Mouse (Mus musculus) spleen, postnatal 36 days (tissue): ENCODE measurements around the gene Gm45902.

Source experiments
- DNase-seq, 2 experiments: peaks; one replicate each; pipeline ENCODE4 v3.0.0; 2022; ENCODE audit warnings: low spot score in 2 of 2, mixed read lengths in 1 of 2

Gm45902 gene

GRCm38 (mm10) chr2:3512552-3513454 lies at the start of gene Gm45902, which contains the start of the genes Hspa14 and Cdnf:
Gene Gm45902 (minus strand): TSS chr2:3512790.
Gene Hspa14 (minus strand): TSS chr2:3512814.
Gene Cdnf (plus strand): TSS chr2:3513030.
- peak; percentile 97 to 98 for DNase-seq

- DNase-seq = peak; percentile 43 to 55
Measured at GRCm38 (mm10) chr2:3546588-3546987, 34.0 kb upstream of the Gm45902 start.

GRCm38 (mm10) chr2:3546055-3546454 lies 33.5 kb upstream of the Gm45902 start:
- no peak for DNase-seq

GRCm38 (mm10) chr2:3541307-3542079 lies 28.9 kb upstream of the Gm45902 start:
- no peak for DNase-seq

- no peak for DNase-seq
Measured at GRCm38 (mm10) chr2:3526288-3526687, 13.7 kb upstream of the Gm45902 start.

- DNase-seq = no peak
Measured at GRCm38 (mm10) chr2:3522558-3522957, 10.0 kb upstream of the Gm45902 start.

- DNase-seq = peak; percentile 29 to 47
Measured at GRCm38 (mm10) chr2:3512076-3512475, 514 bp downstream of the Gm45902 start.

GRCm38 (mm10) chr2:3500886-3501285 lies 11.7 kb downstream of the Gm45902 start:
- DNase-seq = peak; percentile 40 to 49

- no peak for DNase-seq
Measured at GRCm38 (mm10) chr2:3499543-3499942, 13.0 kb downstream of the Gm45902 start.

- DNase-seq = no peak
Measured at GRCm38 (mm10) chr2:3493833-3494409, 18.7 kb downstream of the Gm45902 start.

GRCm38 (mm10) chr2:3489816-3490215 lies 22.8 kb downstream of the Gm45902 start:
- no peak for DNase-seq

GRCm38 (mm10) chr2:3480239-3480638 lies 32.4 kb downstream of the Gm45902 start:
- DNase-seq = no peak

GRCm38 (mm10) chr2:3475746-3476251 lies 36.8 kb downstream of the Gm45902 start:
- no peak for DNase-seq

- DNase-seq = peak; percentile 96 to 97
Measured at GRCm38 (mm10) chr2:3474861-3475283, 37.7 kb downstream of the Gm45902 start, which contains the start of gene Suv39h2. Gene Suv39h2 (minus strand): TSS chr2:3475031.

GRCm38 (mm10) chr2:3474361-3474805 lies 38.2 kb downstream of the Gm45902 start:
- DNase-seq = peak; percentile 35 to 61

- no peak for DNase-seq
Measured at GRCm38 (mm10) chr2:3473891-3474290, 38.7 kb downstream of the Gm45902 start.

- DNase-seq = no peak
Measured at GRCm38 (mm10) chr2:3456590-3456989, 56.0 kb downstream of the Gm45902 start.
